Mouse (Mus musculus) mouse trophoblast stem cell (cell line): Measurements from ENCODE around the gene Tsnaxip1.
"Not testable (repeated sequence)": the region's sequence is repeated elsewhere in the genome, so short reads cannot be mapped to it uniquely, and the experiment has no call there.

Experiments used
- in situ Hi-C, 2 experiments: fragments of 300-500 bp; cut with MseI, MboI; formaldehyde crosslinking; loops; 2 replicates in 1 of 2; 3 replicates in 1 of 2; pipeline ENCODE4 v1.15.1; 2025

Gene Tsnaxip1

DNA sequence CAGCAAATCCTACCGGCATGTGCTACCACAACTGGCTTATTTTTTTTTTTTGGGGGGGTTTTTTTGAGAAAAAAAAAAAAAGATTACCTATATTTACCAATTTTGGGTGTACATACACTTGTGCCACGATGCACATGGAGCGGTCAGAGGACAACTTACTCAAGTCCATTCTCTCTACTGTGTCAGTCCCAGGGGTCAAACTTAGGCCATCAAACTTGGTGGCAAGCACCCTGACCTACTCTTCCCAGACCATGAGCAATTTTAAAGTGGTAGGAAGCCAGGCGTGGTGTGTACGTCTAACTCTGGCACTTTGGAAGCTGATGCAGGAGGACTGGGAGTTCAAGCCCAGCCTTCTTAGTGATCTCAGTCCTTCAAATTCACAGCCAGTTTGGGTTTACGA lies 14.3 kb upstream of the Tsnaxip1 start:
- in situ Hi-C loops = no loop called here

DNA sequence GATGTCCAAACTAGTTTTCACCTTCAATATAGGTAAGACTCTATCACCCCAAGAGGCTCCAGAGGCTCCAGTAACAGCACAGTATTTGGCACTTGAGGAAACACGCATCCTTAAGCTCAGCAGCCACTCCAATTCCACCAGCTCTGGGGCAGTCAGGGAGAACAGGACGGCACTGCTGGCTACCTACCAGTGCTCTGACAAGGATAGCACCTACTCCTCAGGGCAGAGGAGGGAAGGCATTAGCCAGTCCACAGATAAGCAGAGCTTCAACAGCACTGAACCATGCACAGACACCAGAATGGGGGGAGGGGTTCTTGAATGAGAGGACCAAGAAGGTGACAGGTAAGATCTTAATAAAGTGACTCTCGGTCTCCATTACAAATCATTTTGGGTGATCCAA lies 7.9 kb upstream of the Tsnaxip1 start:
- in situ Hi-C loops = no loop called here

GRCm38 (mm10) chr8:105820925-105821324 lies 6.6 kb upstream of the Tsnaxip1 start:
- in situ Hi-C loops = no loop called here

GRCm38 (mm10) chr8:105825506-105825905 lies 2.0 kb upstream of the Tsnaxip1 start:
- in situ Hi-C loops = no loop called here

- in situ Hi-C loops = no loop called here
These were observed 1.2 kb upstream of the Tsnaxip1 start for GRCm38 (mm10) chr8:105826379-105826778.

DNA sequence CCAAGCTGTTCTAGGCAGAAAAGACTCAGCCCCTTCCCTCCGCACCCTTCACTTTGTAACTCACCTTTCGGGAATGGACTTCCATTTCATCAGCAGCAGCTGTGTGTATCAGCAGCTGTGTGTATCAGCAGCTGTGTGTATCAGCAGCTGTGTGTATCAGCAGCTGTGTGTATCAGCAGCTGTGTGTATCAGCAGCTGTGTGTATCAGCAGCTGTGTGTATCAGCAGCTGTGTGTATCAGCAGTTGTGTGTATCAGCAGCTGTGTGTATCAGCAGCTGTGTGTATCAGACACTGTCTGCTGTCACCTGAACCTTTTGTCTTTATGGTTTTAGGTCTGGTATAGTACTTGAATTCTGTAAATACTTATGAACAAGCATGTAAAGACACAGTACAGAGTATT lies 6.2 kb downstream of the Tsnaxip1 start:
- in situ Hi-C loops = not testable (repeated sequence)

- in situ Hi-C loops = no loop called here
These were observed 7.8 kb downstream of the Tsnaxip1 start for GRCm38 (mm10) chr8:105835318-105835717.

DNA sequence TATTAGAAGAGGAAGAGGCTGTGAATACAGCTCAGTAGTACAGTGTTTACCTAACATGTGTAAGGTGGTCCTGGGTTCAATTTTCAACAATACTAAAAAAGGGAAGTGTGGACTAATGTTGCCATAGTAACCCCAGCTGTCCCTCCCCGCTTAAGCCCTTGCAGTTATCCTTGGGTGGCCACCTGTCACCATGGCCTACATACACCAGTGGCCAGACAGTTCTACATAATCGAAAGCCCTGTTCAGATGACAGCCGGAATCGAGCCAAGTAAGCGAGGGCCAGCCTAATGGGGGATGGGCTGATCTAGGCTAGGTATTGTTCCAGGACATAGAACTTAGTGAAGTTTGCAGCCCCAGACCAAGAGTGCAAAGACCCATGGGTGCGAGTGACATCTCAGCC lies 9.5 kb downstream of the Tsnaxip1 start:
- in situ Hi-C loops = no loop called here

GRCm38 (mm10) chr8:105839209-105839608 lies 11.7 kb downstream of the Tsnaxip1 start:
- in situ Hi-C loops = no loop called here

GRCm38 (mm10) chr8:105846678-105847077 lies 19.1 kb downstream of the Tsnaxip1 start:
- in situ Hi-C loops = no loop called here

GRCm38 (mm10) chr8:105850014-105850413 lies 22.5 kb downstream of the Tsnaxip1 start:
- in situ Hi-C loops = no loop called here

GRCm38 (mm10) chr8:105850611-105851010 lies 23.1 kb downstream of the Tsnaxip1 start:
- in situ Hi-C loops = no loop called here

GRCm38 (mm10) chr8:105851651-105852143 lies 24.2 kb downstream of the Tsnaxip1 start:
- in situ Hi-C loops = no loop called here

DNA sequence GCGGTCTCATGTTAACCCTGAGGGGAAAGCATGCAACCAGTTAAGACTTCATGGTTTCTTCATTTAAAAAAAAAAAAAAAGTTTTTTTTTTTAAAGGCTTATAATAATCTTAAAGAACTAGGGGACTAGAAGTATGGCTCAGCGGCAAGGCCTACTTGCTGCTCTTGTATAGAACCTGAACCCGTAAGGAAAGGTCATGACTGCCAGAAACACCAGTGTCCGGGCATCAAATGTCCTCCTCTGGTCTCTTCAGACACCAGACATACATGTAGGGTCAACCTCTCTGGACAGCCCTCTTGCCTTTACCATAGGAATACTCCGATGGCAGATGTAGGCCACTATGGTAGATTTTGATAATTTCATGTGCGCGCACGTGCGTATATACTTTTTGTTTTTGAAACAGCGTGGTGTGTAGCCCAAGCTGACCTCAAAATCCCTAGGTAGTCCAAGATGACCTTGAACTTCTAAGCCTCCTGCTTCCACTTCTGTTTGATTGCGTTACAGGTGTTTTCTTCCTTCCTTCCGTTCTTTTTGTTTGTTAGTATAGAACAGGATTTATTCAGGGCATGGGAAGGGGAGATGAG lies 24.7 kb downstream of the Tsnaxip1 start:
- in situ Hi-C loops = no loop called here

- in situ Hi-C loops = no loop called here
These were observed 25.6 kb downstream of the Tsnaxip1 start, which contains the start of gene Cenpt for GRCm38 (mm10) chr8:105853178-105853577. Gene Cenpt, minus strand, starts transcription at chr8:105853278.

DNA sequence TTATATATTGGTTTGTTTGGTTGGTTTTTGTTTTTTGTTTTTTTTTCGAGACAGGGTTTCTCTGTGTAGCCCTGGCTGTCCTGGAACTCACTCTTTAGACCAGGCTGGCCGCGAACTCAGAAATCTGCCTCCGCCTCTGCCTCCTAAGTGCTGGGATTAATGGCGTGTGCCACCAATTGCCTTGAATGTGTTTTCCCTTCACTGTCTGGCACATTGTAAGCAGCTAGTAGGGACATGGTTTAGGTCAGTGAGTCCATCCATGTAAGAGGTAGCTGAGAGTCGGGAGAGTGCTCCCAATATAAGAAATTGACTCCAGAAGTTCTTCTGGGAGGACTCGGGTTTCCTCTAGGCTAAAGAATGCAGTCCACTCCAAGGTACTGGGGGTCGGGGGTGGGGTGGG lies 26.8 kb downstream of the Tsnaxip1 start:
- in situ Hi-C loops = no loop called here

- in situ Hi-C loops = no loop called here
These were observed 27.2 kb downstream of the Tsnaxip1 start, which contains the start of gene Thap11 for GRCm38 (mm10) chr8:105854715-105855216. Gene Thap11, plus strand, starts transcription at chr8:105855132.

- in situ Hi-C loops = no loop called here
These were observed 28.0 kb downstream of the Tsnaxip1 start for GRCm38 (mm10) chr8:105855248-105856167.

DNA sequence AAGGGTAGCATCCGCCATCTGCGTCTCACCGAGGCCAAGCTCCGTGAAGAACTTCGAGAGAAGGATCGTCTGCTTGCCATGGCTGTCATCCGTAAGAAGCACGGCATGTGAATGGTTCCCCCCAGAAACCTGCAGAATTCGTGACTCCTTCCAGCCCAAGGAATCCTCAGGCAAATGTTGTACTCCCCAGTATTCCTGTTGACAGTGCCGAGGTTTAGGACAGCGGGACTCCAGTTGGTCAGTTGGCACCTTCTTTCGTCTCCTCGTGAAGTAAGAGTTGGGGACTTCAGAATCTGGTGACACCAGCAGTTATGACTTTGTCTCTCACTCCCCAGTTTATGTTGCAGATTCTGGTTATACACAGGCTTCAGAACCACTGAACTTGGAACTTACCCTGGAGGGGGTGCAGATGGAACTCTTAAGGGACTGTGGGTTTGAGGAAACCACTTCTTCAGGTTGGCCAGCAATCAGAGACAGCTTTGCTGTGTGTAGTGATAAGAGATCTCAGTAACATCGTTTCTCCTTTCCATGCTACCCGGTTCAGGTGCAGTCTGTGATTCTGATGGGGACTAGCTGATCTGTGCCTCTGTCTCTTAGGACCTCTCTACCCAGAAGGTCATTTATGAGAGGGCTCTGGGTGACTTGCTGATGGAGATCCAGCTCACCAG lies 28.8 kb downstream of the Tsnaxip1 start:
- in situ Hi-C loops = no loop called here

GRCm38 (mm10) chr8:105858495-105858894 lies 31.0 kb downstream of the Tsnaxip1 start:
- in situ Hi-C loops = no loop called here

- in situ Hi-C loops = no loop called here
These were observed 31.8 kb downstream of the Tsnaxip1 start for GRCm38 (mm10) chr8:105859314-105859713.
